Mouse (Mus musculus): ENCODE data around the gene Adrm1. TPM values are rescaled to one million over a fixed set of nuclear protein-coding genes. Genes with fewer than 3 reads are reported as not detected.

Gene Adrm1
- polyA plus RNA-seq, 1 experiment: 204 TPM

- H3K79me2 ChIP-seq (ENCODE audit: control insufficient read depth, insufficient read depth): no peaks in the 10 kb centered on the region
- H3K4me3 ChIP-seq (ENCODE audit: insufficient read depth, poor library complexity, severe bottlenecking): no peak overlapping the region
- no peaks in the 10 kb centered on the region for H3K27me3 ChIP-seq (ENCODE audit: control insufficient read depth, insufficient read depth, insufficient read length)
- H3ac ChIP-seq (ENCODE audit: control insufficient read depth, insufficient read length, low read depth): no peak overlapping the region
- peaks cover 72% of the 10 kb centered on the region for H3K36me3 ChIP-seq (ENCODE audit: control insufficient read depth, insufficient read depth)
- H3K79me3 ChIP-seq (ENCODE audit: low read depth): no peaks in the 10 kb centered on the region
- TF ChIP-seq MYOG (IDR thresholded peaks at IDR 0.05; ENCODE audit: control insufficient read depth, extremely low read depth, insufficient read length) (no peak), MAX (IDR thresholded peaks at IDR 0.05) (no peak), FOSL1 (IDR thresholded peaks at IDR 0.05; ENCODE audit: insufficient read depth, low read length, poor library complexity, severe bottlenecking) (no peak), CEBPB (IDR thresholded peaks at IDR 0.05; ENCODE audit: low read depth) (no peak), CTCF (IDR thresholded peaks at IDR 0.05; ENCODE audit: control insufficient read depth, insufficient read depth, insufficient read length) (no peak), MYOD1 (IDR thresholded peaks at IDR 0.05; ENCODE audit: control insufficient read depth, insufficient read length, low read depth) (no peak), USF1 (IDR thresholded peaks at IDR 0.05; ENCODE audit: low read depth) (no peak)
Measured at GRCm38 (mm10) chr2:180184011-180184751, 12.9 kb downstream of the Adrm1 start.

- H3K4me3 ChIP-seq (ENCODE audit: insufficient read depth, poor library complexity, severe bottlenecking): no peak overlapping the region
- no peaks in the 10 kb centered on the region for H3K27me3 ChIP-seq (ENCODE audit: control insufficient read depth, insufficient read depth, insufficient read length)
- no peak for TF ChIP-seq CEBPB (IDR thresholded peaks at IDR 0.05; ENCODE audit: low read depth)
- TF ChIP-seq MYOG (IDR thresholded peaks at IDR 0.05; ENCODE audit: control insufficient read depth, extremely low read depth, insufficient read length): no peak
- no peak for TF ChIP-seq MYOD1 (IDR thresholded peaks at IDR 0.05; ENCODE audit: control insufficient read depth, insufficient read length, low read depth)
- no peak for TF ChIP-seq MAX (IDR thresholded peaks at IDR 0.05)
- no peak for TF ChIP-seq USF1 (IDR thresholded peaks at IDR 0.05; ENCODE audit: low read depth)
- no peak for TF ChIP-seq CTCF (IDR thresholded peaks at IDR 0.05; ENCODE audit: control insufficient read depth, insufficient read depth, insufficient read length)
- TF ChIP-seq FOSL1 (IDR thresholded peaks at IDR 0.05; ENCODE audit: insufficient read depth, low read length, poor library complexity, severe bottlenecking): no peak
- no peaks in the 10 kb centered on the region for H3K79me2 ChIP-seq (ENCODE audit: control insufficient read depth, insufficient read depth)
- no peak overlapping the region for H3ac ChIP-seq (ENCODE audit: control insufficient read depth, insufficient read length, low read depth)
- H3K79me3 ChIP-seq (ENCODE audit: low read depth): no peaks in the 10 kb centered on the region
- peaks cover 72% of the 10 kb centered on the region for H3K36me3 ChIP-seq (ENCODE audit: control insufficient read depth, insufficient read depth)
Measured at GRCm38 (mm10) chr2:180184752-180185109, 13.4 kb downstream of the Adrm1 start.

DNA sequence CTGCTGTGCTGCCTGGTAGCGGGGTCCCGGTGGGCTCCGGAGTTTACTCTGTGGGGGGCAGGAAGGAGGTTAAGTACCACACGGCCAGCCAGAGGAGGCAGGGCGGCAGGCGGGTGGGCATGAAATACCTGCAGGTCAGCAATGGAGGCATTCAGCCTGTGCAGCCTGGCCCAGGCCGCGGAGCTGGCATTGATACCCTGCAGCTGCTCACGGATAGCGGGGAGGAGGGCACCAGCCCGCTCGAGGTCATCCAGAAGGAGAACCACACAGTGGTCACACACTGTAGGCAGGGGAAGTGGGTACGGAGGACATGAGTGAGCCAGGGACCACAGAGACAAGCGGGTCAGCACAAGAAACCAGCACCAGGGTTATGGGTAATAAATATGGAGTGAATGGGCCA lies 14.4 kb downstream of the Adrm1 start:
- no peak for TF ChIP-seq USF1 (IDR thresholded peaks at IDR 0.05; ENCODE audit: low read depth)
- TF ChIP-seq MYOD1 (IDR thresholded peaks at IDR 0.05; ENCODE audit: control insufficient read depth, insufficient read length, low read depth): no peak
- no peak for TF ChIP-seq MAX (IDR thresholded peaks at IDR 0.05)
- no peak for TF ChIP-seq FOSL1 (IDR thresholded peaks at IDR 0.05; ENCODE audit: insufficient read depth, low read length, poor library complexity, severe bottlenecking)
- no peak for TF ChIP-seq CEBPB (IDR thresholded peaks at IDR 0.05; ENCODE audit: low read depth)
- TF ChIP-seq CTCF (IDR thresholded peaks at IDR 0.05; ENCODE audit: control insufficient read depth, insufficient read depth, insufficient read length): no peak
- no peak for TF ChIP-seq MYOG (IDR thresholded peaks at IDR 0.05; ENCODE audit: control insufficient read depth, extremely low read depth, insufficient read length)
- Histone ChIP-seq H3K4me3 (ENCODE audit: insufficient read depth, poor library complexity, severe bottlenecking) (no peak overlapping the region), H3K36me3 (ENCODE audit: control insufficient read depth, insufficient read depth) (peaks cover 79% of the 10 kb centered on the region)

GRCm38 (mm10) chr2:180187362-180187761 lies 16.1 kb downstream of the Adrm1 start:
- Histone ChIP-seq H3K36me3 (ENCODE audit: control insufficient read depth, insufficient read depth) (peaks cover 73% of the 10 kb centered on the region), H3K4me3 (ENCODE audit: insufficient read depth, poor library complexity, severe bottlenecking) (no peak overlapping the region), H3K27me3 (ENCODE audit: control insufficient read depth, insufficient read depth, insufficient read length) (no peaks in the 10 kb centered on the region), H3K79me2 (ENCODE audit: control insufficient read depth, insufficient read depth) (no peaks in the 10 kb centered on the region), H3K79me3 (ENCODE audit: low read depth) (no peaks in the 10 kb centered on the region), H3ac (ENCODE audit: control insufficient read depth, insufficient read length, low read depth) (no peak overlapping the region)
- TF ChIP-seq MAX (IDR thresholded peaks at IDR 0.05) (no peak), MYOD1 (IDR thresholded peaks at IDR 0.05; ENCODE audit: control insufficient read depth, insufficient read length, low read depth) (no peak), FOSL1 (IDR thresholded peaks at IDR 0.05; ENCODE audit: insufficient read depth, low read length, poor library complexity, severe bottlenecking) (no peak), MYOG (IDR thresholded peaks at IDR 0.05; ENCODE audit: control insufficient read depth, extremely low read depth, insufficient read length) (no peak), USF1 (IDR thresholded peaks at IDR 0.05; ENCODE audit: low read depth) (no peak), CEBPB (IDR thresholded peaks at IDR 0.05; ENCODE audit: low read depth) (no peak), CTCF (IDR thresholded peaks at IDR 0.05; ENCODE audit: control insufficient read depth, insufficient read depth, insufficient read length) (no peak)

More for the DNA sequence above, 14.4 kb downstream of the Adrm1 start:
- Histone ChIP-seq H3K27me3 (ENCODE audit: control insufficient read depth, insufficient read depth, insufficient read length) (no peaks in the 10 kb centered on the region), H3ac (ENCODE audit: control insufficient read depth, insufficient read length, low read depth) (no peak overlapping the region), H3K79me2 (ENCODE audit: control insufficient read depth, insufficient read depth) (no peaks in the 10 kb centered on the region), H3K79me3 (ENCODE audit: low read depth) (no peaks in the 10 kb centered on the region)

DNA sequence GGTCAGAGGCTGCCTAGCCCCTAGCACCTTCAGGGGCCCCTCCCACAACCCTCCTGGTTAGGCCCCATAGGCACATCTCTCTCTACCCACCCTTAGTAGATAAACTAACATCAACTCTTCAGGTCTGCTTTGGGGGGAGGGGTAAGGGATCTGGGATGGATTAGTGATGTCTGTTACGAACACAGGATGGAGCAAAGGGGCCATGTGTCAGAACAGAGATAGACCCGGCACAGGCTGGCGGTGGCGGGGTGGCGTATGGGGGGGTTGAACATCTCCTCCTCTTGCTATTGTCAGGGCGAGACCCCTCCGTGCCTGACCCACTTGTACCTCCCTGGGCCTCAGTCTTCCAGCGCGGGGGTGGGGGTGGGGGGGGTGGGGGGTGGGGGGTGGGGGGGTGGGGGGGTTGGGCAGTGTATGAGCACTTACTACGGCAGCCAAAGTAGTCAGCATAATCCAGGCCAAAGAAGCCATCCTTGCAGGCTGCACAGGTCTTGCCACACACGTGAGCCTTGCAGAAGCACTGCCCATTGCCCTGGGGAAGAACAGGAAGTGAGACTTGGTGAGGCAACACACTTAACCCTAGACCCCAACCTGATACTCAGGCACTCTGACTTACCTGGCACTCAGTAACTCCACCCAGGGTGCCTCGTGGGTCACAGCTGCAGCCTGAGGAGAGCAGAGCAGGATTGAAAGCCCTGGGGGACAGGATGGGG lies 25.5 kb downstream of the Adrm1 start:
- H3K36me3 ChIP-seq (ENCODE audit: control insufficient read depth, insufficient read depth): peaks cover 54% of the 10 kb centered on the region
- H3K79me2 ChIP-seq (ENCODE audit: control insufficient read depth, insufficient read depth): no peaks in the 10 kb centered on the region
- no peak overlapping the region for H3K4me3 ChIP-seq (ENCODE audit: insufficient read depth, poor library complexity, severe bottlenecking)
- no peaks in the 10 kb centered on the region for H3K27me3 ChIP-seq (ENCODE audit: control insufficient read depth, insufficient read depth, insufficient read length)
- H3ac ChIP-seq (ENCODE audit: control insufficient read depth, insufficient read length, low read depth): no peak overlapping the region
- H3K79me3 ChIP-seq (ENCODE audit: low read depth): no peaks in the 10 kb centered on the region
- TF ChIP-seq USF1 (IDR thresholded peaks at IDR 0.05; ENCODE audit: low read depth): no peak
- no peak for TF ChIP-seq CTCF (IDR thresholded peaks at IDR 0.05; ENCODE audit: control insufficient read depth, insufficient read depth, insufficient read length)
- TF ChIP-seq MYOD1 (IDR thresholded peaks at IDR 0.05; ENCODE audit: control insufficient read depth, insufficient read length, low read depth): no peak

Measured in C2C12 (cell line).